Mouse (Mus musculus) testis, adult 2 months (tissue): ENCODE results near the gene Wasf2.

Experiments used
- CTCF ChIP-seq: fragments of 200-500 bp; IDR thresholded peaks from 2 replicates; pipeline ENCODE4 v1.5.1; 2012; ENCODE audit warnings: low read depth, mild to moderate bottlenecking, inconsistent platforms, low read length, moderate library complexity; ENCODE audit not compliant: control insufficient read depth, insufficient read depth, insufficient replicate concordance
- POLR2A ChIP-seq: fragments of 200-500 bp; IDR thresholded peaks from 2 replicates; pipeline ENCODE4 v1.6.1; 2012; ENCODE audit warnings: low read depth, mild to moderate bottlenecking, inconsistent platforms, low read length, moderate library complexity; ENCODE audit not compliant: control insufficient read depth

DNA sequence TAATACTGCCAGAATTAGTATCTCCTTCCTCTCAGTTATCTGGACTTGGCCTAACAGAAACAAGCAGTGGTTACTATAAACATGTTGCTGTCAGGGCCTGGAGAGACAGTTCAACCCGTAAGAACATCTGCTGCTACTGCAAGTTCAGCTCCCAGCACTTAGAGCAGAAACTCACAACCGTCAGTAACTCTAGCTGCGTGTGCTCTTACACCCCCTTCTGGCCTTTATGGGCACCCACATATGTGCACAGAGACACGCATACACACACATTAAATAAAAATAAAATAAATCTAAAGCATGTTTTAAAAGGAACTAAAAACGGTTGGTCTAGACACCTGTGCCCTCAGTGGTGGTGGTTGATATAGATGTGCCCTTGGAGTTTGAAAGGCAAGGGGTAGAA lies 56.6 kb downstream of the Wasf2 start:
- TF ChIP-seq POLR2A (no peak), CTCF (no peak)
